Mouse (Mus musculus) gastrocnemius, adult 8-10 months (tissue): ENCODE data around the gene Ptgdr. TPM values are rescaled to one million over a fixed set of nuclear protein-coding genes. Genes with fewer than 3 reads are reported as not detected.
"Not testable (repeated sequence)": the region's sequence is repeated elsewhere in the genome, so short reads cannot be mapped to it uniquely, and the experiment has no call there.

Experiments used
- DNase-seq, 2 experiments: peaks; one replicate each; pipeline ENCODE4 v3.0.0; 2022; ENCODE audit warnings: low spot score in 2 of 2
- total RNA-seq, 4 experiments: library from RNA; stranded (reverse); gene quantifications; 2 replicates each; pipeline ENCODE4 v1.2.4; 2022

Ptgdr gene
- under 1 TPM in 1 of 4 experiments, not detected in 3; 0.08 TPM for total RNA-seq

DNA sequence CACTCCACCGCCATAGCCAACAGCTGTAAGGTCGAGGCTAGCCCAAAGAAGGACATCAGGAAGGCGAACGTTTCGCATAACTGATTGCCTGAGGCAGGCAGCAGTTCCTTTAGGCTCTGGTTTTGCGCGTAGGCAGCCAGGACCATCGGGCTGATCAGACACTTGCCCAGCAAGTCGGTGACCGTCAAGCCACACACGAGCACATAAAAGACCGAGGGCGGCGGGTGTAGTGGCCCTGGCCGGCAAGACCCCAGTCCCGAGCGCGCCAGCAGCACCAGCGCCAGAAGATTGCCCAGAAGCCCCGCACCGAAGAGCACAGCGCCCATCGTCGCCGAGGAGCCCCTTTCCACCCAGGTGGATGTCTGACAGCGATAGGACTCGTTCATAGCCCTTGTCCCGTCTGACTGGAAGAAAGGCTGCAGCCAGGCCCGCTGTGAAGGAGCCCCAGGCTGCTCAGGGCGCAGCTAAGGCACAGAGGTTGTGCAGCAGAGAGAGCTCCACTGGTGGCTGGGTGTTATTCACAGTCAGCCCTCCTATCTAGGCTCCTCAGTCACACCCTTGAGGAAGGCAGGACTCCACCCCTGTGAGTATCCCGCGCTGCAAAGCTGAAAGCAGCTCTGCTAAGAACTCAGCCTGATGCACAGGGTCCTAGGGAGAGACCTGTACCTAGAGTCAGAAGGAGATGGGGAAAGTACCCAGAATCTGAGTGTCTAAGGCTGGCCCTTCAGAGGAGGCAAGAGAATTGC, at the start of gene Ptgdr:
Gene Ptgdr, minus strand, starts transcription at position 508 of the 746 bp plus-strand sequence.
- DNase-seq = no peak

DNA sequence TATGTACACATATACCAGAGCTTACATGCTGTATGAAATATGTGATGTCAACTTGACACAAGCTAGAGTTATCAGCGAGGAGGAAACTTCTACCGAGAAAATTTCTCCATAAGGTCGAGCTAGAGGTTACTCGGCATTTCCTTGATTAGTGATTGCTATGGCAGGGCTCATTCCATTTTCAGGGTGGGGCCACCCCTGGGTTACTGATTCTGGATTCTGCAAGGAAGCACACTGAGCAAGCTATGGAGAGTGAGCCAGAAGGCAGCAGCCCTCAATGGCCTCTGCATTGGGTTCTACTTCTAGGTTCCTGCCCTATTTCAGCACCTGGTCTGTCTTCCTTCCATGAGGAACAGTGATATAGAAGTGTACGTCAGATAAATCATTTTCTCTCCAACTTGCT, 48.6 kb upstream of the Ptgdr start:
- no peak for DNase-seq

DNA sequence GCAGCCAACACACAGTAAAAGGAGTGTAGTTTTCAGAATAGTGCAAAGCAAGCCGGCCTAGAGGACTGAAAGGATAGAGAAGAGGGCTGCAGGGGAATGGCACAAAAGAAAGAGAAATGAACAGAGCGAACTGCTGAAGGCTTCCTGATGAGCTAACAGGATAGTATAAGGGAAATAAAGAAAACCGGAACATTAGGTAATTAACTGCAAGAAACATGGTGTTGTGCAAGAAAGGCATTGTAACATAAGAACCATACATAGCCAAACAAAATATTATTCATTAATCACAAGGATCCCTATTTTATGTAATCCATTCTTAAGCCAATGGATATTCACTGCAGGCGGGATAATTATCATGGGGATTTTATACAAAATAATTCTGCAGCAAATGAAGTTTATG, 45.0 kb upstream of the Ptgdr start:
- DNase-seq = no peak

DNA sequence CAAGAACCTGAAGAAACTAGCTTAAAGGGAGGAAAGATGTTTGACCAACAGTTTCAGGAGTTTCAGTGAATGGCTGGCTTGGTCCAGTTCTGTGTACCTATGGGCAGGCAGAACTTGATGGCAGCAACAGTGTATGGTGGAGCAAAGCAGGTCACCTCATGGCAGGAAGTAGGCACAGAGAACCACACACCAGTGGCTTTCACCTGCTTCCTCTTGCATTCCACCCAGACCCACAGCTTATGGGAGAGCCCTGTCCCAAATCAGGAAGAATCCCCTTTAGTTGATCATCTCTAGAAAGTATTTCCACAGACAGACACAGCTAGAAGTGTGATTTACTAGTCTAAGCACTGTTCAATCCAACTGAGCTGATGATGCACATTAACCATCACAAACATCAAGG, 42.6 kb upstream of the Ptgdr start:
- DNase-seq = not testable (repeated sequence)

DNA sequence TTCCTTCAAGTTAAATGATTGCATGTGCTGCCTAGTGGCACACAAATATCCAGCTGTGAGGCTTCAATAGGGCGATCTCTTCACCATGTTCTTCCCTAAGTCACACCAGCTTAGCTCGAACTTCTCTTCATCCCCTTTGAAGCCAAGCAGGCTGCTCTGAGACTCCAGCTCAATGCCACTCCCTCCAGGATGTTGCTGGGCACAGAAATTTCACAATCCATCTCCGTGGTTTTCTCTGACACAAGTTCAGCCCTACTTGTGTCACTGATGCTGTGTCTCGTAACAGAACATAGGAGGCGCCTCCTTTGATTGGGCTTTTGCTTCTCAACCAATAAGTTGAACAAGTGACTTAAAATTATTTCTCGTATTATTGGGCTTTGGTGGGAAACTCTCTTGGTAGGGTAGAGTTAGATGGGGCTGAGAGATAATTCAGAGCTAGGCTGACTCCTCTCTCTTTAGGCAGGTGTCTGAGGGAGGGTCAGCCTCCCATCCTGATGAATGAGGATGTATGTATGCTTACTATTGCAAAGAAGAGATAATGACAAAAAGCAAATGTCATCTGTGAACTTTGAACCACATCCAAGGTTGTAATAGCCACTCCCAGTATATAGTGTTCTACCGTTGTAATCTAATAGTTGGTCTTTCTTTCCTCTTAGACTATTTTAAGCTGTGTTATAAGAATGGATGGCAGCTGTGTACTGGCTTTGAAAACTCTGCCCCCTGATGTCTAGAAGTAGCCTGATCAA, 32.4 kb upstream of the Ptgdr start:
- DNase-seq = no peak

DNA sequence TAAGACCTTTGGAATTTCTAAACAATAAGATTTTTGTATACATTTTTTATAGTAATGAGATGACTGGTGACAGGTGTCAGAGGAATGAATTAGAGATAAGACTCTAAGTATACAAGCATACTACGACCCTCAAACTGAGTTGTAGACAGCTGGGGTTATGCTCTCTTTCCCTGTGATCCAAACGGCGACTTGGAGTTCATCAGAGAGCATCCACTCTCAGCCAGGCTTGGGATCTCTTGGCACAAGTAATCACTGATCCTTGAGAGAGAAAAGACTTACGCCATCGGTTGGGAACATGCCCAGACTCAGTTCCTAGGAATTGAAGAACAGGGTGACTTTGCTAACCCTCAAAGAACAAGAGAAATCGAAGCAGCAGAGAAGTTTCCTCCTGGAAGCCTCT, 10.5 kb upstream of the Ptgdr start:
- DNase-seq = no peak

DNA sequence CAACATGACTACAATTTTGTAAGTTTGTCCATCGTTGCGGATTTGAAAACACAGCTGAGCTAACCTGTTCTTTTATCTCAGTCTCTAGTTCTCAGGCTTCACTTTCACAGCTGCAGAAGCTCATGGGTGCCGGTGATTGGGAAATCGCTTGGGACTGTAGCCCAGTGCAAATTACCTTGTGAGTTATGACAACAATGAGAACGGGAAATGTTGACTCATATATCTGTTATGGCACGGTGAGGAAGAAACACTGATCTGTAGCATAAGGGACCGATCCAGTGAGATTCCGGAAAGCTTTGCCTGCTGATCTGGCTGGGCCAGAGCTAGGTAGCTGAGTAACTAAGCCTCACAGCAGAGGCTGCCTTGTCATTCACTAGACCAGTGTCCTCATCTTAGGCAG, 6.5 kb upstream of the Ptgdr start:
- no peak for DNase-seq

DNA sequence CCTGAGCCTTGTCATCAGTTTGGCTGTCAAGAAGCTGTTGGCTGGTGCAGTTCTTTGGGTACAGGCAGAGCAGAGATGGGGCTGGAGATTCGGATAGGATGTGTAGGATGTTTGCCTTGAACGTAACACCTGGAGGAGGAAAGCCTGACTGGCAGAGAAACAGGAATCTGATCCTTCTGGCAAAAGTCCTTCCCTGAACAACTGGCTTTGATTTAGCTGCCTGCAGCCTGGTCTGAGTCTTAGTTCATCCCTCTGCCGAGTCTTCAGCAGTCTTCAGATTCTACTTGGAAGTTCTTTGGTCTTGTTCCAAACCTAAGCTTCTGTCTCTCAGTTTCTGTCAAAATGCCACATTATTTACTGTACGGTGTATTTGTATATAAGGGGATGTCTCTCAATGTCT, 3.9 kb upstream of the Ptgdr start:
- no peak for DNase-seq

DNA sequence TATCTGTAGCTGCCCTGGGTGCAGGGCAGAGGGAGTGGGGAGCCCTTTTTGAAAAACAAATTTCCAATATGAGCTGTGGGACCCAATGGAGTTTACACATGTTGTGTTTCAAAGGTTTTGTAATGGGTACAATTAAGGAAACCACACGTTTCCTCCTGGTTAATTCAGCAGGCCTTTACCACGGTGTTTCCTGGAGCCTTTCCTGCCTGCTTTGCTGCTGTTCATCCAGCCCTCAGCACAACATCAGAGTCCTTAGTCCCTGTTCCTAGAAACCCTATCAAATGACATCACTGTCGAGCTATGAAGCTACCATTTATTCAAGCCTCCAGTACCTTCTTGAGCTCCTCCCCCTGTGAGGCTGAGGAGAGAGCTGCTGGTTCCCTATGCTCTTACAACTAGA, 2.0 kb upstream of the Ptgdr start:
- DNase-seq = no peak

DNA sequence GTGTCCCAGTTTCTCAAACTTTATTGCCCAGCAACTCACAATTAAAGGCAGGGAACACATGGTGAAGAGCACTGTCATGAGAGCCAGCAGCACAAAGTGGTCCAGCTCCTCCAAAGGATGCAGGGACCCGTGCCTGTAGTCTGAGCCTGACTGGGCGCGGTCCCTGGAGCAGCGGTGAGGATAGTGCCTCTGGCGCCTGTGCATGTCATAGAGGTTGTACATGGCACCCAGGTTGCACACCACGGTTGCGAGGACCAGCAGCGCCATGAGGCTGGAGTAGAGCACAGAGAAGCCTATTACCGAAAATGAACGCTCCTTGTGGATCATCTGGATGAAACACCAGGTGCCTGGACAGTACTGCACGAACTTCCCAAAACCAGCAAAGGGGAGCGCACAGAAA, 803 bp downstream of the Ptgdr start:
- no peak for DNase-seq

DNA sequence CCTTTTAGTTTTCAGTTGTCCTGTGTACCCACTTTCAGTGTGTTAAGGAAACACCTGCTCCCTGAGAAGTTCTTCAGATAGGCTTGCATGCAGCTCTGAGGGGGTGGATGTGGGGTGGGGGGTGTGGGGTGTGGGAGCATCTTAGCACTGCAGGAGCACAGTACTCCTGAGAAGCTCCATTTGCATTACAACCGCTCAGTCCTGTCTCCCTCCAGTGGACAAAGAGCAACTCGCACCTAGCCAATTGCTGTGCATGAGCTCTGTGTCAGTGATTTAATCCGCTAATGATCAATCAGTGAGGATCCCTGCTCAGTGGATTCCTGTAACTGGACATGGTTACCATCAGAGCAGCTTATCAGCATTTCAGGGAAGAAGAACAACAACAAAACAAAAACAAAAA, 8.5 kb downstream of the Ptgdr start:
- not testable (repeated sequence) for DNase-seq

DNA sequence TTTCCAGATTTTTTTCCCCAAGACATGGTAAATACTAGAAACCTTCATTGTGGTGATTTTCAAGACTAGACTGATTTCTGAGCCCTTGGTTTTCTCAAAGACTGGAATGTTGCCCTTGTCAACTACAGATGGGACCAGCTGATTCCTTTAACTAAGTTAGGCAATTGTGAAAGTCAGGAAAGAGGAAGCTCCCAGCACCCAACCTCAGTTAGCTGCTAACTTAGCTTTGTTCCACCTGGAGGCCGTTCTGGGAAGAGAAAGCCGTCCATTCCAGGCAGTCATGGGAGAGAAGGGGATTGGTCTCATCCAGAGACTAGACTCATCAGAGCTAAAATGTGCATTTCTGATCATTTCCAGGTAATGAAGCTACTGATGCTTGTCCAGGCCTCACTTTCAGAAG, 11.4 kb downstream of the Ptgdr start:
- DNase-seq = no peak

DNA sequence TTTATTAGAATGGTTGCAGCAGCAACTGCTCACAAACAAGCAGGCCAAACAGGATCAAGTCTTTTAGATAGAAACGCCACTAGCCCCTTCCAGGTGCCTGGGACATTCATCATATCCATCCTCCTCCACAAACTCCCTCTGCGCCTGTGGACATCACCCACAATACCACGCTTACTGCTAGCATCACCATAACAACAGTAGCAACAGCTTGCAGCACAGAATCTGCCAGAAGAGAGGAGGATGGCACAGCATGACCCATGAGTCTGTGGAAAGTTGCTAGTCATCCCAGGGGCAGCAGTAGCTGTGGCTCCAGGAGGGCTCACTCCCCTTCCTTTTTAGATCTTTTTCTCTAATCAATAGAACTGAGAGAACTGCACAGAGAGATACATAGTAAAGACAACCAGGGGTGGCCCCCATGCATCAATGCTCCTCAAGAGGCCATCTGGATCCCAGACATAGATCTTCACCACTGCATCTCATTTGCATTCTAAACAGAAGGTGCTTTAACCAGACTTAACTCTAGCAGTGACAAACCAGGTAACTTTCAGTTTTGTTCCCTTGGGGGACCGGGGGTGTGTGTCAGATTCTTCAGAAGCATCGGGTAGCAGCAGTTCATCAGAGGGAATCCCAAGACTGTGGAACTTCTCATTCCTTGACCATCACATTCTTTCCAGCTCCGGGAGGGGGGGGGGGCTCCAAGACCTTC, 12.5 kb downstream of the Ptgdr start:
- no peak for DNase-seq

DNA sequence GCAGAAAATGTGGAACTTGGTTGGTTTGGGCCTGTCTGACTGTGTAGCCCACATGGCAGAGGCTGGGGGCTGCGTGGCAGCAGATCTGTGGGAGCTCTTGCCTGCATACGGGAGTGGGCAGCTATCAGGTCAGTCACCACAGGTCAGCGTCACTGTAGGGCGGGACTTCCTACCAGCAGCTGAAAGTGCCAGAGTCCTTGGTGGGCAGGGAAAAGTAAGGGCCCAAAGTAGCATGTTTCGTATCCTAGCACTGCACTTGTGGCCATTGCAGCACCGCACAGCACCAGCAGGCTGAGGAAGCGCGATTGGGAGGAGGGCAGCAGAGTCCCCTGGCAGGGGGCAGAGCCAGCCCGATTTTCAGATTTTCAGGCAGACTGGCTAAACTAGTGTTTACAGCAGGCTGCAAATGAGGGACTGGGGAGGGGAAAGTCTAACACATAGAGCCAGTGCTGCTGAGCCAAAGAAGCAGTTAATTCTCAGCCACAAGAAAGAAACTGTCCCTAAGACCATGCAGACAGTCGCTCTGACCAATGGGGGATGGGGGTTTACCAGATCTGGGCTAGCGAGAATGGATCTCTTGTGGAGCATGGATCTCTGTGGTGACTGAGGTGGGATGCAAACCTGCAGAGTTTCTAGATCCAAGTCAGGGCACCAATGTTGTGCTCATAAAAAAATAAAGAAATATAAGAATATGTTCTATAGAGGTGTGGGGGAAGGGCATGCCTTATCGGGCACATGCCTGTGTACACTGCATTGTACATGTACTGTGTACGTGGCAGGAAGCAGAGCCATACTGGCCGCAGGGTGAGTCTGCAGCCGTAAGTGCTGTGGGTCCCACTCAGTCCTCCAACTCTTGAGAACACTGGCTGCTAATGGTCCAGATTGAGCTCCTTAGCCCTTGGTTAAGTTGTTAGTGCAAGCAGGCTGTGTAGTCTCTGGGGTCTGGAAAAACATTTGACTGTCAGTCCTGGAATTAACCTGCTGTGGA, 15.1 kb downstream of the Ptgdr start:
- DNase-seq = no peak

DNA sequence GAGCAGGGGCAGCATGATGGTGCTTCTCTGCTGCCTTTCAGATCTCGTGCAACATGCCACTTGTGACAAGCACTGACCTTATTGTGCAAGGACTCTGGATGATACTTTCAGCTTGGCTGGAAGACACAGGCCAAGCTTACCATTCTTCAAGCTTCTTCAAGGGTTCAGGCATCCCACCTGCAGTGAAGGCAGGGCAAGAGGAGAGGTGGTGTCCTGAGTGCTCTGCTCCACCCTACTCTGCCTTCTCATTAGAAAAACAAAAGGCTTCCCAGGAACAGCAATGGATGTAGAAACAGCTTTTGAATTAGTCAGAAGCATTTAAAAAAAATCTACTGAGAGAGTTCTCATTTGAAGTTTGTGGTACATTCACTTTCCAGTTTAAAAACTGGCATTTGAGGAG, 20.5 kb downstream of the Ptgdr start:
- DNase-seq = no peak

DNA sequence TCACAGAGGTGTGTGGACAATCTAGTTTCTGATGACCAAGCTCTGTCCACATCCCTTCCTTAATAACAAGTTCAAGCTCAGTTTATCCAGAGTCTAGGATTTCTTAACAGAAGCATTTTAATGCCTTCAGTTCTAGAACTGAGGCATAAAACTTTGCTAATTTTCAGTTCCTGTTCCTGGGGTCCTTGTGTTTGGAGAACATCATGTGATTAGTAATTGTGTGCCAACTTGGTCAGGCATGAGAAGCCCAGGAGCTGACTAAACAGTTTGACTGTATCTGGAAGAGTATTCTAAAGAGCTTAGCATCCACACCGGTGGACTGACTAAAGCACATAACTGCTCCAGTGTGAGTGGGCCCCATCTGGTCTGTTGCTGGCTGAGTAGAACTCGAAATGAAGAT, 24.0 kb downstream of the Ptgdr start:
- no peak for DNase-seq

DNA sequence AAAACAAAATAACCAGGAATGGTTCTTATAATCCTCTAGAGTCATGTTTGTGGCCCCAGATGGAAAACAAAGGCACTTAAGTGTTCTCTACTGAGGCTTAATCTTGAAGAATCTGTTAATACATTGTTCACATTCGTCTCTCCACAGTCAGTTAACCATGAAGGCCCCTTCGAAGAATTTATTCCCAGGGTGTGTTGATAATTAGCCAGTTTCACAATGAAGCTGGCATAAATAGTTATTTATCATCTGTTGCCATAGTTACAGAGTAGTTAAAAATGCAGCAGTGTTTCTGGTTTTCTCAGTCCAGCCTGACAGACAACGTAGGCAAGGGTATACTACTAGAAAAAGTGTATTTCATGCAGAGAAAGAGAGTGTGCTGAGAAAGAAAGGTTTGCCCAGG, 25.0 kb downstream of the Ptgdr start:
- DNase-seq = not testable (repeated sequence)

DNA sequence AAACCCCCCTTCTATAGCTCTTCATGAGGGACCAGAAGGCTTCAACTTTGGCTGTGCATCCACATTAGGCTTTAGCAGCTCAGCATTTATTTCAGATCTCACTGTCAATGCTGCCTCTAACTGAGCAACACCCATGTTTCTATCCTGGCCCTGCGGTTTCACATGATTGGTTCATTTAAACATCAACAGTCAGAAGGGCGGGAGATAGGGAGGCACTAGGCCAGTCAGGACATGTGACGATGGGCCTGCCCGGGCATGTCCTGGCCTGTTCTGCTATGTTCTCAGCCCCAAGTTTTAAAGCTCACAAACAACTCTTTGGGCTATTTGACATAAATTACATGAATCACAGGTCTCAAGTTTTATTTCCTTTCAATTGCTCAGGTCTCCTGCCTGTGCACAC, 26.1 kb downstream of the Ptgdr start:
- not testable (repeated sequence) for DNase-seq

DNA sequence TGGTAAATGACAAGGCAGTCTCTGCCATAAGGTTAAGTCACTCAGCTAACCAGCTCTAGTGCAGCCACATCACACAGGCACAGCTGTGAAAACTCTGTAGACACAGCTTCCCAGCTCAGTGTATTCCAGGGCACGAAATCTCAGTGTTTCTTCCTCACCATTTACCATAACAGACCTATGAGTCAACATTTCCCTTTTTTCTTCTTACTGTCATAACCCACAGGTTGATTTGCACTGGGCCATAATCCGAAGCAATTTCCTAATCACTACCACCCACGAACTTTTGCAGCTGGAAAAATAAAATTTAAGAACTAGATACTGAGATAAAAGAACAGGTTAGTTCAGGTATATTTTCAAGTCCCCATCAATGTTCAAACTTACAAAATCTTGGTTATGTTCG, 31.4 kb downstream of the Ptgdr start:
- DNase-seq = no peak

DNA sequence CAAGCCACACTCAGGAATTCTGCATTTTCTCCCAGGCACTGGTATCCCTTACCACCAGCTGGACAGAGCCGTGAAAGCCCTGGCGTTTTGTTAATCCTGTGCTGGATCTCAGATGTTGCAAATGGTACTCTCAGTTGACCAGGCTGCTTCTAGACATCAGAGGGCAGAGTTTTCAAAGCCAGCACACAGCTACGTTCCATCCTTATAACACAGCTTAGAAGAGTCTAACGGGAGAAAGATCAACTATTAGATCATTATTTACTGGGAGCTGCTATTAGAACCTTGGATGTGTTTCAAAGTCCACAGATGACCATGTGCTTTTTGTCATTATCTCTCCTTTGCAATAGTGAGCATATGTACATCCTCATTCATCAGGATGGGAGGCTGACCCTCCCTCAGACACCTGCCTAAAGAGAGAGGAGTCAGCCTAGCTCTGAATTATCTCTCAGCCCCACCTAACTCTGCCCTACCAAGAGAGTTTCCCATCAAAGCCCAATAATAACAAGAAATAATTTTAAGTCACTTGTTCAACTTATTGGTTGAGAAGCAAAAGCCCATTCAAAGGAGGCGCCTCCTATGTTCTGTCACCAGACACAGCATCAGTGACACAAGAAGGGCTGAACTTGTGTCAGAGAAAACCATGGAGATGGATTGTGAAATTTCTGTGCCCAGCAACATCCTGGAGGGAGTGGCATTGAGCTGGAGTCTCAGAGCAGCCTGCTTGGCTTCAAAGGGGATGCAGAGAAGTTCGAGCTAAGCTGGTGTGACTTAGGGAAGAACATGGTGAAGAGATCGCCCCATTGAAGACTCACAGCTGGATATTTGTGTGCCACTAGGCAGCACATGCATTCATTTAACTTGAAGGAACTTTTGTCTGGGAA, 37.8 kb downstream of the Ptgdr start:
- DNase-seq = no peak
